Mouse (Mus musculus) olfactory bulb, adult 2 months (tissue): ENCODE data around the gene Cmbl. TPM values are rescaled to one million over a fixed set of nuclear protein-coding genes. Genes with fewer than 3 reads are reported as not detected.

Experiments
- H3K27ac ChIP-seq: fragments of 200-500 bp; 2 replicates; pipeline ENCODE4 v1.5.1; 2012; ENCODE audit warnings: low read depth, low read length; ENCODE audit not compliant: insufficient read depth
- H3K4me1 ChIP-seq: fragments of 200-500 bp; 2 replicates; pipeline ENCODE4 v1.6.1; 2012; ENCODE audit warnings: low read length; ENCODE audit not compliant: control insufficient read depth, insufficient read depth
- H3K4me3 ChIP-seq: fragments of 200-500 bp; 2 replicates; pipeline ENCODE4 v1.5.1; 2012; ENCODE audit warnings: mild to moderate bottlenecking, low read depth, low read length, moderate library complexity; ENCODE audit not compliant: insufficient read depth
- CTCF ChIP-seq: fragments of 200-500 bp; IDR thresholded peaks from 2 replicates; pipeline ENCODE4 v1.5.1; 2012; ENCODE audit warnings: low read depth, mild to moderate bottlenecking, low read length, moderate library complexity; ENCODE audit not compliant: insufficient read depth
- POLR2A ChIP-seq: fragments of 200-500 bp; IDR thresholded peaks from 2 replicates; pipeline ENCODE4 v1.6.1; 2012; ENCODE audit warnings: mild to moderate bottlenecking, low read depth, low read length, moderate library complexity; ENCODE audit not compliant: insufficient read depth
- WGBS: fragments of 180-500 bp; shearing (Covaris S2); methylation state at CpG from one replicate; pipeline ENCODE4 v1.1.7; 2018; 5-methylcytosine and 5-hydroxymethylcytosine counted together
- polyA plus RNA-seq: library from polyadenylated mRNA; stranded (reverse); fragments of >200 nt; gene quantifications from 2 replicates; pipeline ENCODE4 v1.2.4, GENCODE M21; 2012; ENCODE audit warnings: low replicate concordance; ENCODE audit not compliant: missing spikeins, insufficient read depth, insufficient read length

Gene Cmbl
- not detected in 2 replicates for polyA plus RNA-seq

GRCm38 (mm10) chr15:31565184-31565583, at the start of gene Cmbl:
Gene Cmbl, plus strand, starts transcription at chr15:31565389.
- Histone ChIP-seq H3K4me3 (0 out of 2 replicates have a peak within 1 kb of the TSS, but pooled peaks have one; percentile 13), H3K4me1 (peaks cover 9% of the 10 kb centered on the region), H3K27ac (0 out of 2 replicates have a peak within 1 kb of the TSS, but pooled peaks have one; percentile 36)
- 37% methylated on average over 5 of the region's 5 CpGs for WGBS
- TF ChIP-seq CTCF (no peak), POLR2A (no peak)

- WGBS, result 55% methylated on average over 1 of the region's 1 CpGs
- TF ChIP-seq POLR2A, result no peak
- no peak for TF ChIP-seq CTCF
Observed at GRCm38 (mm10) chr15:31517186-31517585, 48.0 kb upstream of the Cmbl start.

GRCm38 (mm10) chr15:31518371-31518770, 46.8 kb upstream of the Cmbl start:
- no peak overlapping the region for H3K27ac ChIP-seq
- TF ChIP-seq CTCF (no peak), POLR2A (no peak)
- WGBS, result 86% methylated on average over 2 of the region's 2 CpGs
- H3K4me3 ChIP-seq, result no peak overlapping the region
- H3K4me1 ChIP-seq, result no peaks in the 10 kb centered on the region; the same call in 1 of the 2 replicates

More at GRCm38 (mm10) chr15:31517186-31517585, 48.0 kb upstream of the Cmbl start:
- H3K4me3 ChIP-seq, result no peak overlapping the region
- no peak overlapping the region for H3K27ac ChIP-seq
- no peaks in the 10 kb centered on the region; the same call in 1 of the 2 replicates for H3K4me1 ChIP-seq

GRCm38 (mm10) chr15:31519000-31519399, 46.2 kb upstream of the Cmbl start:
- no peak for TF ChIP-seq CTCF
- TF ChIP-seq POLR2A, result no peak
- 62% methylated on average over 5 of the region's 5 CpGs for WGBS
- Histone ChIP-seq H3K4me1 (no peaks in the 10 kb centered on the region; the same call in 1 of the 2 replicates), H3K27ac (no peak overlapping the region), H3K4me3 (no peak overlapping the region)

GRCm38 (mm10) chr15:31526463-31526862, 38.7 kb upstream of the Cmbl start:
- H3K27ac ChIP-seq, result no peak overlapping the region
- 84% methylated on average over 1 of the region's 1 CpGs for WGBS
- TF ChIP-seq POLR2A (no peak), CTCF (no peak)
- H3K4me1 ChIP-seq, result no peaks in the 10 kb centered on the region
- no peak overlapping the region for H3K4me3 ChIP-seq

GRCm38 (mm10) chr15:31528477-31528876, 36.7 kb upstream of the Cmbl start:
- no peak overlapping the region for H3K4me3 ChIP-seq
- H3K27ac ChIP-seq, result no peak overlapping the region
- H3K4me1 ChIP-seq, result peaks cover 4% of the 10 kb centered on the region
- no peak for TF ChIP-seq CTCF
- TF ChIP-seq POLR2A, result no peak
- 90% methylated on average over 4 of the region's 4 CpGs for WGBS

GRCm38 (mm10) chr15:31529103-31529502, 36.1 kb upstream of the Cmbl start:
- Histone ChIP-seq H3K27ac (no peak overlapping the region), H3K4me1 (peaks cover 4% of the 10 kb centered on the region), H3K4me3 (no peak overlapping the region)
- TF ChIP-seq POLR2A (no peak), CTCF (no peak)
- WGBS, result 10% methylated on average over 6 of the region's 6 CpGs

GRCm38 (mm10) chr15:31529811-31530658, 35.2 kb upstream of the Cmbl start:
- Histone ChIP-seq H3K27ac (no peak overlapping the region), H3K4me1 (peaks cover 8% of the 10 kb centered on the region), H3K4me3 (peak overlapping the region; percentile 81)
- no peak for TF ChIP-seq CTCF
- TF ChIP-seq POLR2A, result no peak
- 1% methylated on average over 55 of the region's 56 CpGs for WGBS

GRCm38 (mm10) chr15:31530659-31531445, 34.3 kb upstream of the Cmbl start, which contains the start of gene March6:
Gene March6, minus strand, starts transcription at chr15:31531053.
- Histone ChIP-seq H3K27ac (peak within 1 kb of the TSS; percentile 89), H3K4me1 (peaks cover 12% of the 10 kb centered on the region), H3K4me3 (peak within 1 kb of the TSS; percentile 81)
- TF ChIP-seq POLR2A (peak; percentile 58; the same call in 1 of the 2 replicates), CTCF (no peak)
- WGBS, result under 1% methylated on average over 110 of the region's 132 CpGs
